Mouse (Mus musculus) kidney, adult 9 months (tissue): ENCODE results near the gene Atxn2.
"Not testable (repeated sequence)": the region's sequence is repeated elsewhere in the genome, so short reads cannot be mapped to it uniquely, and the experiment has no call there.

ENCODE experiments used
- DNase-seq: peaks from one replicate; pipeline ENCODE4 v3.0.0; 2022

Atxn2 gene

DNA sequence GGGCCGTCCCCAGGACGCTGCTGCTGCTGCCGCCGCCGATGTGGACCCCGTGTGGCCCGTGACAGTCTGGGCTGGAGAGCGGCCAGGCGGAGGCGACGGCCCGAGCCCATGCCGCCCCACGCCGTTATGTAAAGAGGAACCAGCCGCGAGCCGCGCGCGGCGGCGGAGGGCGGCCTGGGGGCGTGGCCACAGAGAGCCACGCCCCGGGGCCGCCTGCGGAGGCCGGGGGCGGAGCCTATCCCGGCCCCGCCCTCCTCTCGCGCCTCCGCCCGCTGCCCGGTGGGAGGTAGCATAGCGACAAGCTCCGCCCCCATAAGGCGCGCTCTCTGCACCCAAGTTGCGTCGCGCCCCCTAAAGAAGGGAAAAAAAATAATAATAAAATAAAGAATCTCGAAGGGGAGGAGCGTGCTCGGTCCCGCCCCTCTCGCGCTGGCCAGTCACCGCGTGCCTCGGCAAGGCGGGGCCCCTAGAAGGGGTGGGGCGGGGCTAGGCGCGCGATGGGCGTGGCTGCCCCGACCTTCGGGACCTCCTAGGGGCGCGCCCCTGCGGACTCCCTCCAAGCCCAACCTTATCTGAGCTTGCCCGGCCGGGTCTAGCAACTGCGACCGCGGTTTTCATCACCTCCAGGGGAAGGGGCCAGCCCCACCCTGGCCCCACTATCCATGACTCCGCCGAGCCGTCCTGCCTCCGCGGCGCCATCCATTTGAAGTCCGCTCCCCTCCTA lies 125.7 kb downstream of the Atxn2 start:
- DNase-seq, result peak; percentile 96

DNA sequence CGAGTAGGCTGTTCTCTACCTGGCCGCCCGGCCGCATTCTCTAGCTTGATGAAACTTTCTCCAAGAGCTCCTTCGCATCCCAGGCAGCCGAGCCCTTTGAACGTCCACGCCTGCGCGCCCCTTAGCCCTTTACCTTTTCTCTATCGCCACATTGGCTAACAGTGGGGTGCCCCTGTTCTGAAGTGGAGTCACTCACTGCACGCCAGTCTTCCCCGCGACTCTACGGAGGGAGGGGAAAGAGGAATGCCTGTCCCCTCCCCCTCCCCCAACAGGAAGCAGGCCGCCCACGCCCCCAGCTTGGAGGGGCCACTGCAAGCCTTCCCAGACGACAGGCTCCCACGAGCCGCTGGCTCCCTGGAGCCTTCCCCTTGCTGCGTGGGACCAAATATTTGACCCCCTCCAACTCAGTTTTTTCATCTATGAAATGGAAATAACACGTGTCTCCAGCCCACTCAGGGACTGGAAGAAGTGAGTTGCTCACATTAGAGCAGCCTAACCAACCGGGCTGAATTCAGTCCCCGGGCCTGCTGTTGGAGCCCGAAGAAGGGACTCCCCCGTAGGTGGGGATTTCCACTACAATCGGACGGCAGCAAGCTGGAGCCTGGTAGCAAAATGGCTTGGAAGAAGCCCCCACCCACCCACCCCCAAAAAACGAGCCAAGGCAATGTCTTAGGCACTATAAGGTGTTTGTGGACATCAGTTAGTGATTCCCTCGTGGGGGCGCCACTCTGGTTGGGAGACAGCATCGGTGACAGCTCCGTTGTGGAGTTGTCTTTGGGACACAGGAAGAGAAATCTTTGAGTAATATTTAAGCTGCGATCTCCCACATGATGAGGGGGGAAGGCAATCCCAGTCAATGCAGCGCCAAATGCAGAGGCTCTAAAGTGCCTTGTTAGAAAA lies 126.6 kb downstream of the Atxn2 start, which contains the start of gene Sh2b3:
TSS of gene Sh2b3 (minus strand) at position 206 of the 900 bp plus-strand sequence.
- peak; percentile 47 for DNase-seq

DNA sequence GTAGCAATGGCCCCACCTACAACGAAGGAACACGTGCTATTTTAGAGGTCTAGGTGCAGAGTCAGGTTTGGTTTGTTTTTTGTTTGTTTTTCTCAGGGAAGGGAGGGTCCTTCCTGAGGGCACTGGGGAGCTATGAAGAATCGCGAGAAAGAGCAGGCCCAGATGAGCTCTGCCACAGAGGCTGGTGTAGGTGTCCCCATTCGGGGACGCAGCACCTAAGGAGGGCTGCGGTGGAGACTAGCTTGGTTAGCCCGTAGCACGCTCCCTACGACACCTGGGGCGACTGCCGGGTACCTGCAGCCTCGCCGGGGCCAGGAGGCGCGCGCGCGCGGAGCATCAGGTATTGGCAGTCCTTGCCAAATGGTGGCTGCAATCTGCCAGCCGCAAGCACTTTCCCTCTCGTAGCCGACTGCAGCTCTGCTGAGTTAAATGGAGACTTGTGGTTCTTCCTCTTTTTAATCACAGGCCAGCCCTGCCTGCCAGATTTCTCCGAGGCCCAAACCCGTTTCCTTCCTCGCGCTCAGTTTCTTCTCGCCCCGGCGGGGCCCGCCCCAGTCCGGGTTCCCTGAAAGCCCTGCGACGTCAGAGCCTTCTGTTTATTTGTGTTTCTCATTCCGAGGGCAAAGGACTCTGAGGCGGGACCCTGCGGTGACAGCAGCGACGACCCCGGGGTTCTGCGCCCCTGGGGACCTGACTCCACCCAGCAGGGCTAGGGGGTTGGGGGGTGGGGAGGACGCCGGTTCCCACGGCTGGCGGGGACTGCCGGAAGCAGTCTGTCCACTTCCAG lies 127.4 kb downstream of the Atxn2 start:
- DNase-seq, result peak; percentile 80

DNA sequence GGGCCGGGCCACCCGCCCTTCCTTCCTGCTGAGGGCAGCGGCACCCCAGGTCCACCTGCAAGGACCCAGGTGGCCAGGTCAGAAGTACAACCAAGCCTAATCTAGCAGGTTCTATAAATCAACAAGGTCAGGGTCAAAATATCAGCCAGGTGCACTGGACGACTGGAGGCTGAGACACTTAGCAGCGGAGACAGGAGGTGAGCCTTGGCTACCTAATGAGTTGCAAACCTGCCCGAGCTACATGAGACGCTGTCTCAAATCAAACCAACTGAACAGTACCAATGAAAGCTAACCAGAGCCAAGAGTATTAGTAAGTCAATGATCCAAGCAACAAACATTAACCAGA lies 128.0 kb downstream of the Atxn2 start:
- no peak for DNase-seq

DNA sequence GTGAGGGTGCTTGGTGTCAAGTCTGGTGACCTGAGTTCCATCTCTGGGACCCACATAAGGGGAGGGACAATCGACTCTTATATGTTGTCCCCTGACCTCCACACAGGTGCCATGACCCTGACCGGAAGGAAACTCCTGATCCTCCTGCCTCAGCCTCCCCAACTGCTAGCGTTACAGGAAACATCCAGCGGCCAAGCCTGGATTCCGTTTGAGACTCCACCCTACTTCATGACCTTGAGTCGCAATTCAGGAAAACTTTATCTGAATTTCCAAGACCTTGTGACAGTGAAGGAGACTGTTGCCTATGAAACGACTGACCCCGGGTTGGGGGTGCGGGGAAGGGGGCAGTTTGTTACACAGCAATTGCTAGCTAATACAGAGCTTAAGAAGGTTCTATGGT lies 130.4 kb downstream of the Atxn2 start:
- no peak for DNase-seq

GRCm38 (mm10) chr5:121841973-121842372 lies 130.8 kb downstream of the Atxn2 start:
- DNase-seq, result no peak

DNA sequence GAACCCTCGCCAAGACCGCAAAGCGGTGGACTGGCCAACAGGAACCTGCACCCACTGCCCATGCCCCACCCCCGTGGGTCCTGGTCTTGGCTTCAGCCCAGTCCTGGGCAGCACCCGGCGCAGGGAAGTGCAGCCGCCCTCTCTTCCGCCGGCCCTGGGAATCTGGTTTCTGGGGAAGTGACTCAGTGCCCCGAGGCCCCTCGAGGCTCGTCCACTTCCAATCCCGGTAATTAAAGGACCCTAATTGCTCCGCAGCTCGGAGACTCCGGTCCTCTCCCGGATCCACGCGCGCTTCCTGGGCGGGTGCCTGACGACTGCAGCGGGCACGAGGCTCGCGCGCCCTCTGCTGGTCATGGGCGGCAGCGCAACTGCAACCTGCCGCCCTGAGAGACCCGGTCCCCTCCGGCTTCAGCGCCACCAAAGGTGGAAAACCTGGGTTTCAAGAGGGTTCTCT lies 131.6 kb downstream of the Atxn2 start:
- peak; percentile 81 for DNase-seq

DNA sequence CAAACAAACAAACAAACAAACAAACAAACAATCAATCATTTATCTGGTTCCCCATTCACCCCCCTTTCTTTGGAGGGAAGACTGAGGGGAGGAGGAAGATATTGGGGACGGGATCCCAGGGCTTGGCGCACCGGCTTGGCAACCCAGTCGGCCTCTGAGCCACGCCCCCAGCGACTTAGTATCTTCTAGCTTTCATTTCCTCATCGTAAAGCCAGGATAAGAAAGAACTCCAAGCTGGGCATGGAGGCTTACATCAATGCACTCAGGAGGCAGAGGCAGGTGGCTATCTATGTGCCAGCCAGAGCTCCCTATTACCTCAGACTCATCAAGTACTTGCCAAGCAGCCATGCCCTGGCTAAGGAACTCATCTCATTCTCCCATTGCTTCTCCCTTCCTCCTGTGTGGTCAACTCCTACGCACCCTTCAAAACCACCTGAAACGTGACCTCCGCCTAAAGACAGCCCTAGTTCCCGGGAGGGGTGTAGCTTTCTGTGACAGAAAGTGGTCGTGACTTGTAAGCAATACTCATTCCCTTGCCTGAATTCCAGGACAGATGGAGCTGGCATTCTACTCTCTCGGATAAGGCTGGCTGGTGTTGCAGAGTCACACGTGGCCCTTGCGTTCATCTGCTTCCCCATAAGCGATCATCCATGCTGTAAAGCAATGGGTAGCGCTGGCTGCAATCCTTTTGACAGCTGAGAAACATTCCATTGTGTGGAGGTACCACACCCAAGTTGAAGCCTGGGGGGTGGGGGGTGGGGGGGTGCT lies 132.2 kb downstream of the Atxn2 start:
- DNase-seq, result no peak

GRCm38 (mm10) chr5:121845361-121845760 lies 134.2 kb downstream of the Atxn2 start:
- DNase-seq, result no peak

DNA sequence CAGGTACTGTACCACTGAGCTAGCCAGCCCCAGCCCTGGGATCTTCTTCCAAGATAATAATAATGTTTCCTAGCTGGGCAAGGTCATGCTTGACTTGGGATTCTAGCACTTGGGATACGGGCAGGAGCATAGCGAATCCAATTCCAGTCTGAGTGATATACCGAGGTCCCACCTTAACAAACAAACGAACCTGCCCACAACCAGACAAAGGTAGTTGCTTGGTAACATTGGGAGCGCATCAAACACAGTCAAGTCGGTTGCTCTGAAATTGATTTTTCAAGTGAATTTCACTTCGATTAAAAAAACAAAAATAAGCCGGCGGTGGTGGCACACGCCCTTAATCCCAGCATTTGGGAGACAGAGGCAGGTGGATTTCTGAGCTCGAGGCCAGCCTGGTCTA lies 135.2 kb downstream of the Atxn2 start:
- DNase-seq, result no peak

DNA sequence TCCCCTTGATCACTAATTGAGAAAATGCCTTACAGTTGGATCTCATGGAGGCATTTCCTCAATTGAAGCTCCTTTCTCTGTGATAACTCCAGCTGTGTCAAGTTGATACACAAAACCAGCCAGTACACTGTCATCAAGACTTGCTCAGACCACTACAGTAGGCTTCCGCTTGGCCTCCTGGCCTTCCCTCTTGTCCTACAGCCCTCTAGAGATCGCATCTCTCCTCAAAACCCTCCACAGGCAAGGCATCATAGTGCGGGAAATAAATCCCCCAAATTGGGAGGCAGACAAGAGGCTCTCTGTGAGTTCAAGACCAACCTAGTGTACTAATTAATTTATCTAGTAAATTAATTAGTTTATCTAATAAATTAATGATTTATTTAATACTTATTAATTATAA lies 136.1 kb downstream of the Atxn2 start:
- DNase-seq, result not testable (repeated sequence)

- peak; percentile 74 for DNase-seq
Observed at GRCm38 (mm10) chr5:121848035-121848519, 136.9 kb downstream of the Atxn2 start.

DNA sequence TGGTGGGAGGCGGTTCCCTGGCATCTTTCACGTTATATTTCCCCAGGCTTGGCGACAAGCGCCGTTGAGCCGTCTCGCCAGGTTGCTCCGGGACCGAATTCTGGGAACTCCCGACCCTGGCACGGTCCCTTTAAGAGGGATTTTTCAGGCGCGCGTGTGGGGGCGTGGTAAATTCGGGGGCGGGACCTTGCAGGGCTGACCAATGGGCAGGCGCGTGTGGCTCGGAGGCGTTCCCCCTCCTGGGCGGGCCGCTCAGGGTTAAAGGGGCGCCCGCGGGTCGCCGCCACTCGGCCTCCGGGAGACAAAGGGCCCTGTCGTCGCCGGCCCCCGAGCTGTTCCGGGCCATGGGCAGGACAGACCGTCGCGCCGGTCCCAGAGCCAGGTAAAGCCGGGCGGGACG lies 137.6 kb downstream of the Atxn2 start, which contains the start of gene Pheta1:
TSS of gene Pheta1 (plus strand) at position 242 of the 400 bp plus-strand sequence.
- DNase-seq, result peak; percentile 94

GRCm38 (mm10) chr5:121849478-121850349 lies 138.6 kb downstream of the Atxn2 start:
- DNase-seq, result peak; percentile 69

GRCm38 (mm10) chr5:121853368-121854051 lies 142.4 kb downstream of the Atxn2 start:
- DNase-seq, result peak; percentile 76

GRCm38 (mm10) chr5:121854768-121855167 lies 143.6 kb downstream of the Atxn2 start:
- no peak for DNase-seq

GRCm38 (mm10) chr5:121856740-121857139 lies 145.6 kb downstream of the Atxn2 start:
- DNase-seq, result no peak

DNA sequence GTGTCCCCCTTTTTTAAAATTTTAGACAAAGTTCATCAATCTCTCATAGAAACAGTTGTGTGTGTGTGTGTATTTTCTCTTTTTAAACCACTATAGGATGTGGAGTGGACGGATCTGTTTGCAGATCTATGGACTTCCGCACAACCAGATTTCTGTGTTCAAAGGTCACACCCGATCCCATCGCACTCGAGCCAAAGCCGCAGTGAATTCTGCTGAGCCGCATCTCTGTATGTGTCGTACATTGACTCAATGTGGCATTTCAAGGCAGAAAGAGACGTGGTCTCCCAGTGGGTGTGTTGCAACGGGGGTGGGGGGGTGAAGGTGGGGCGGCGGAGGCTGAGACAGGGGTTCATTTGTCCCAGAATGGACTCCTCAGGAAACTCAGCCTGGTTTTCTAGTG lies 147.3 kb downstream of the Atxn2 start:
- no peak for DNase-seq

DNA sequence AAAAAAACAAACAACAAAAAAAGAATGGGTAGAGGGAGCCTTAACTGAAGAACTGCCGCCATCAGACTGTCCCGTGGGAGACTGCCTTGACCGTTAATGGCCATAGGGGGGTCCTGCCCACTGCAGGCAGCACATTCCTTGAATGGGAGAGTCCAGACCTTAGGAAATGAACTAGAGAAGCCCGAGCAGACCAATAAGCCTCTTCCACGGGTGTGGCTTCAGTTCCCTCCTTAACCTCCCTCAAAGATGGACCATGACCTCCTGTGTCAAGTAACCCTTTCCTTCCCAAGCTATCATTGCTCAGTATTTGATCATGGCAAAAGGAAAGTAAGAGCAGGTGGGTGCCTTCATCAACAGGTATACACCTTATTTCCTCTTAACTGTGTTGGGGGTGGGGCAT lies 150.8 kb downstream of the Atxn2 start:
- DNase-seq, result no peak

GRCm38 (mm10) chr5:121864330-121864729 lies 153.2 kb downstream of the Atxn2 start:
- no peak for DNase-seq
